Mouse (Mus musculus): ENCODE results near the gene Myom1.

- no peak for TF ChIP-seq CTCF (IDR thresholded peaks at IDR 0.05; ENCODE audit: low read depth, low read length)
- no peak for TF ChIP-seq POLR2A (IDR thresholded peaks at IDR 0.05; ENCODE audit: borderline replicate concordance, low read depth, low read length)
Measured at GRCm38 (mm10) chr17:71127464-71128110, 125.2 kb downstream of the Myom1 start.

Measured in bone marrow macrophage, adult 2 months (primary cell).